Mouse (Mus musculus) heart, embryonic 12.5 days (tissue): ENCODE data around the gene Slc7a7. TPM values are rescaled to one million over a fixed set of nuclear protein-coding genes. Genes with fewer than 3 reads are reported as not detected.

Experiments
- ATAC-seq: fragments of 200-750 bp; cut with Nextera tagmentation; 2 replicates; pipeline ENCODE4 v1.8.0; 2017; ENCODE audit warnings: moderate TSS enrichment, moderate library complexity; ENCODE audit not compliant: insufficient number of reproducible peaks, low FRiP score
- H3K27ac ChIP-seq: fragments of 300-500 bp; sonication (generic); 2 replicates; pipeline ENCODE4 v1.5.1; 2016; ENCODE audit warnings: mild to moderate bottlenecking, moderate library complexity; ENCODE audit not compliant: poor library complexity, severe bottlenecking
- H3K27me3 ChIP-seq: fragments of 300-500 bp; sonication (generic); replicated peaks from 2 replicates; pipeline ENCODE4 v1.6.1; 2016; ENCODE audit warnings: mild to moderate bottlenecking, moderate library complexity
- H3K36me3 ChIP-seq: fragments of 300-500 bp; sonication (generic); 2 replicates; pipeline ENCODE4 v1.6.1; 2016; ENCODE audit warnings: mild to moderate bottlenecking, moderate library complexity
- H3K4me1 ChIP-seq: fragments of 300-500 bp; sonication (generic); replicated peaks from 2 replicates; pipeline ENCODE4 v1.6.1; 2016; ENCODE audit warnings: mild to moderate bottlenecking
- H3K4me2 ChIP-seq: fragments of 300-500 bp; sonication (generic); 2 replicates; pipeline ENCODE4 v1.6.1; 2016; ENCODE audit warnings: mild to moderate bottlenecking, moderate library complexity
- H3K4me3 ChIP-seq: fragments of 300-500 bp; sonication (generic); 2 replicates; pipeline ENCODE4 v1.5.1; 2016; ENCODE audit warnings: mild to moderate bottlenecking
- H3K9ac ChIP-seq: fragments of 300-500 bp; sonication (generic); 2 replicates; pipeline ENCODE4 v1.6.1; 2016; ENCODE audit warnings: mild to moderate bottlenecking, moderate library complexity
- H3K9me3 ChIP-seq: fragments of 300-500 bp; sonication (generic); replicated peaks from 2 replicates; pipeline ENCODE4 v1.6.1; 2016; ENCODE audit warnings: mild to moderate bottlenecking, moderate library complexity
- WGBS: fragments of 180-500 bp; shearing (Covaris S2); methylation state at CpG from one replicate; pipeline ENCODE4 v1.1.7; 2016; 5-methylcytosine and 5-hydroxymethylcytosine counted together
- polyA plus RNA-seq: library from polyadenylated mRNA; unstranded; fragments of >200 nt; fragmentation: Nextera tagmentation; extraction: Ambion mirVana; gene quantifications from 2 replicates; pipeline ENCODE4 v1.2.1, GENCODE M21; 2016

Slc7a7 gene
- polyA plus RNA-seq, 1 experiment from 2014 or later, result 8.0 TPM

DNA sequence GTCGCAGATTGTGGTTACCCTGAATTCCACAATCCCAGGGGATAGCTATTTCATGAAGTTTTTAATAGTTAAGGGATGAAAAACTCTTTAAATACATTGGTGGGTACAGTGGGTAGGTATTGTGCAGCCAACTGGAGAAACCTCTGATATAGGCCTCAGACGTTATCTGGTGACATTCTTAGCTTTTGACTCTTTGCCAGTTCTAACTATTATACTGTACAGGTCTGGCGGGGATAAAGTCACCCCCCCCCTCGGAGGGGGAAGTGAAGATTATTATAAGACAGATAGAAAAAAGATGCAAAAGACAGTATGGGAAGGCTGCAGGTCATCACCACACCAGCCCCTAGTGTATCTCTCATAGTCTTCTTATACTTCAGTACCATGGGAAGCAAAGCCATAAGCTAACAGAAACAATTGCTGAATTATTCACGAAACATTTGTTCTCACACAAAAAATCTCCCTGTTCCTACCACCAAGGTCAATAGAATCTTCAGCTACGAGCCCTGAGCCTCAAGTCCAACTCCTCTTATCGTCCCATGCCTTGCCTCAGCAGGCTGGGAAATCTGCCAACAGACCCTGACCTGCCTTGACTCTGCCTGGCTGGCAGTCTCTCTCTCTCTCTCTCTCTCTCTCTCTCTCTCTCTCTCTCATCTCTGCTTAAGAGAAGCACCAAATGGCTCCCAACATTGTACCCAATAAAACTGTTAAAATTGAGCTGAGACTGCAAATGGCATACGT is 84.0 kb downstream of the Slc7a7 start:
- 0 out of 2 replicates have a peak overlapping the region, but pooled peaks have one; percentile 19 for H3K4me2 ChIP-seq
- no peak overlapping the region for H3K9ac ChIP-seq
- peak overlapping the region; percentile 75 for H3K27ac ChIP-seq
- H3K27me3 ChIP-seq, result no peaks in the 10 kb centered on the region
- H3K4me1 ChIP-seq, result peaks cover 26% of the 10 kb centered on the region
- WGBS, result 36% methylated on average over 8 of the region's 8 CpGs
- ATAC-seq, result peak; percentile 72; the same call in 1 of the 2 replicates
- H3K4me3 ChIP-seq, result no peak overlapping the region
- no peaks in the 10 kb centered on the region for H3K9me3 ChIP-seq
- no peaks in the 10 kb centered on the region for H3K36me3 ChIP-seq

DNA sequence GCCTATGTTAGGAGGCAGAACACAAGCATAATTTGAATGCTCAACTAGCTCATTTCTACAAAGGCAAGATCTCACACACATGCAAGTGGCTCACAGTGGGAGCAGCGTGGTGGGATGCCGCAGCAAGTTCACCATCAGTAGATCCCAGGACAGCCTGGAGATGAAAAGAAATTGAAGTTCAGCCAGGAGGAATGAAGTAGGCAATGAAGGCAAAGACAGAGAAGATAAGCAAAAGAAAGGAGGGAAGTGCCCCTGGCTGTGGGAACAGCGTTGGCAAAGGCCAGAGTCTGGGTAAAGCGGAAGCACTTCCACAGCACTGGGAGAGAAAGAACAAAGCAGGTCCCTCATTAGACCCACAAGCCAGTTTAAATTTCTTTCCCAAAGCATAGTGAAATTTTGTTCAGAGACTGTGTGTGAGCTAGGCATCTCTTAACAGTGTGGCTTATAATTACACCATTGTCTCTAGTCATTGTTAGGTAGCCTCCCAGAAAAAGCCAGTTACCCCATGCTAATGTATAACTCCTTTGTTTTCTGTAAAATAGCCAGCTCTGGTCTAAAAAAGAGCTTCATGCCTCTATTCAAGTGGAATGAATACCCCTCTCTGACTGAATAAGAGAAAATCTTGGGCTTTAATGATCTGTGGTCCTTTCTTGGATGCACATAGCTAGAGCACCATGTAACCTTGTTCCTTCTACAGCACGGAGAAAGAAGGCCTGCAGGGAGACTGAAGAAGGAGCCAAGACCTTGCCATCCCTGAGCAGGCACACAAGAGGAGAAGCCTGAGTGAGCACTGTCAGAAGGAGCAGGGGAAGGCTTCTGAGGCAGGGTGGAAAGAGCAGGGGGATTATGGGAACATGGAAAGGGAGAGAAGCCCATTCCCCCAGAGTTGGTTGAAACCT is 85.2 kb downstream of the Slc7a7 start:
- H3K27me3 ChIP-seq, result no peaks in the 10 kb centered on the region
- 66% methylated on average over 5 of the region's 5 CpGs for WGBS
- no peak overlapping the region for H3K4me2 ChIP-seq
- 0 out of 2 replicates have a peak overlapping the region, but pooled peaks have one; percentile 4 for H3K27ac ChIP-seq
- no peaks in the 10 kb centered on the region for H3K36me3 ChIP-seq
- peaks cover 26% of the 10 kb centered on the region for H3K4me1 ChIP-seq
- H3K4me3 ChIP-seq, result no peak overlapping the region
- H3K9ac ChIP-seq, result 0 out of 2 replicates have a peak overlapping the region, but pooled peaks have one; percentile 12
- no peaks in the 10 kb centered on the region for H3K9me3 ChIP-seq
- ATAC-seq, result no peak

DNA sequence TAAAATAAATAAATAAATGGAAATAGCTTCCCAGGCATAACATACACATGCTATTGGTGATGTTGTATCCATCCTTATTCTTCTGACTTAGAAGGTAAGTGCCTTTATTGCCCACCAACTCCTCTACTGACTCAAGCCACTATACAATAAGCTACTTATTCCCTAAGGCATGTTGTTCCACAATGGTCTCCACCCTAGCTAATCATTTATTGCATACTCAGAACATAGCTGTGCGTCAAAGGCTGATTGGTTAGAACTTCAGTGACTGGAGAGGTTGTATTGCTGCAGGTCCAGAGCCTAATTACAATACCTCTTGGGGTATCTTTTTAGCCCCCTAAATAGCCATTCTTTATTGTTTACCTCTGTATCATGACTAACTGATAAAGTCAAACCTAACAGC is 86.4 kb downstream of the Slc7a7 start:
- Histone ChIP-seq H3K9ac (no peak overlapping the region), H3K4me2 (no peak overlapping the region), H3K27me3 (no peaks in the 10 kb centered on the region), H3K4me3 (no peak overlapping the region), H3K27ac (no peak overlapping the region), H3K36me3 (no peaks in the 10 kb centered on the region), H3K4me1 (peaks cover 26% of the 10 kb centered on the region), H3K9me3 (no peaks in the 10 kb centered on the region)
- 73% methylated on average over 1 of the region's 1 CpGs for WGBS
- no peak for ATAC-seq

DNA sequence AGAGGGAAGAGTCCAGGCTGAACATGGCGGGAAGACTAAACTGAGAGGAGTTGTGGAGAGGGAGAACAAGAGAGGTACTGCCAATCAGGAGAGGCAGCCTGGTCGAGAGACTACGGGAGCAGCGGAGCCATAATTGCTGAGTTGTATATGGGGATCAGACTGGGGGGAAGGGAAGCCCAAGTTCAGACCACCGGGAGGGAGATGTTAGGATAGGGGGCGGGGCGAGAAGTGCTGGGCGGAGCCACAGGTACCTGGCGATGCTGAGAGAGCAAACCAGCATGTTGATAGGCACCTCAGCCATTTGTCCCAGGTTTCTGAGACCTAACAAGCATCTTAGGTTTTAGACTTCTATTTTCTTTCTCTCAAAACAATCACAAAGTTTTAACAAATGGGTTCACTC is 88.4 kb downstream of the Slc7a7 start:
- no peak overlapping the region for H3K4me3 ChIP-seq
- no peaks in the 10 kb centered on the region for H3K36me3 ChIP-seq
- H3K9me3 ChIP-seq, result no peaks in the 10 kb centered on the region
- no peak overlapping the region for H3K9ac ChIP-seq
- no peak overlapping the region for H3K4me2 ChIP-seq
- peaks cover 25% of the 10 kb centered on the region for H3K4me1 ChIP-seq
- H3K27ac ChIP-seq, result no peak overlapping the region
- WGBS, result 29% methylated on average over 9 of the region's 9 CpGs
- H3K27me3 ChIP-seq, result no peaks in the 10 kb centered on the region
- no peak for ATAC-seq

GRCm38 (mm10) chr14:54328548-54328947 is 89.0 kb downstream of the Slc7a7 start:
- no peak overlapping the region for H3K9ac ChIP-seq
- H3K4me3 ChIP-seq, result no peak overlapping the region
- WGBS, result 73% methylated on average over 2 of the region's 2 CpGs
- H3K4me2 ChIP-seq, result no peak overlapping the region
- no peak for ATAC-seq
- no peak overlapping the region for H3K27ac ChIP-seq
- no peaks in the 10 kb centered on the region for H3K9me3 ChIP-seq
- H3K36me3 ChIP-seq, result no peaks in the 10 kb centered on the region
- H3K4me1 ChIP-seq, result peaks cover 19% of the 10 kb centered on the region
- H3K27me3 ChIP-seq, result no peaks in the 10 kb centered on the region

- Histone ChIP-seq H3K27ac (no peak overlapping the region), H3K9me3 (peaks cover 4% of the 10 kb centered on the region; the same call in 1 of the 2 replicates), H3K27me3 (no peaks in the 10 kb centered on the region), H3K36me3 (no peaks in the 10 kb centered on the region), H3K4me3 (no peak overlapping the region), H3K4me1 (no peaks in the 10 kb centered on the region), H3K4me2 (no peak overlapping the region), H3K9ac (no peak overlapping the region)
- ATAC-seq, result no peak
- WGBS, result 70% methylated on average over 5 of the region's 5 CpGs
Observed at GRCm38 (mm10) chr14:54324486-54324885, 93.1 kb downstream of the Slc7a7 start.

- H3K4me2 ChIP-seq, result no peak overlapping the region
- ATAC-seq, result no peak
- WGBS, result 52% methylated on average over 18 of the region's 18 CpGs
Observed at GRCm38 (mm10) chr14:54321556-54322376, 95.8 kb downstream of the Slc7a7 start.

More at GRCm38 (mm10) chr14:54321556-54322376, 95.8 kb downstream of the Slc7a7 start:
- Histone ChIP-seq H3K9me3 (peaks cover 9% of the 10 kb centered on the region; the same call in 1 of the 2 replicates), H3K4me1 (no peaks in the 10 kb centered on the region), H3K9ac (no peak overlapping the region), H3K4me3 (no peak overlapping the region), H3K27me3 (no peaks in the 10 kb centered on the region), H3K27ac (no peak overlapping the region), H3K36me3 (no peaks in the 10 kb centered on the region)

Other genes starting within 250 kb of the Slc7a7 start
- 365 and 374 TPM in 2 replicates for gene Dad1, start 163.7 kb downstream of the Slc7a7 start, polyA plus RNA-seq
- gene Abhd4, start 163.6 kb downstream of the Slc7a7 start, polyA plus RNA-seq, result 87.6 and 90.2 TPM in 2 replicates
- not detected in 2 replicates for gene Olfr49, start 132.8 kb downstream of the Slc7a7 start, polyA plus RNA-seq
- gene Oxa1l, start 56.9 kb downstream of the Slc7a7 start, polyA plus RNA-seq, result 53.3 and 57.6 TPM in 2 replicates
- 284 and 290 TPM in 2 replicates for gene Mrpl52, start 9.1 kb upstream of the Slc7a7 start, polyA plus RNA-seq
- 127 and 129 TPM in 2 replicates for gene Mmp14, start 13.8 kb upstream of the Slc7a7 start, polyA plus RNA-seq
- 50.3 and 55.8 TPM in 2 replicates for gene Lrp10, start 46.4 kb upstream of the Slc7a7 start, polyA plus RNA-seq
- 1.9 and 2.4 TPM in 2 replicates for gene Rem2, start 58.3 kb upstream of the Slc7a7 start, polyA plus RNA-seq
- gene Prmt5, start 99.7 kb upstream of the Slc7a7 start, polyA plus RNA-seq, result 63.5 and 65.0 TPM in 2 replicates
- gene Haus4, start 136.8 kb upstream of the Slc7a7 start, polyA plus RNA-seq, result 38.0 and 46.3 TPM in 2 replicates
- gene Ajuba, start 159.8 kb upstream of the Slc7a7 start, polyA plus RNA-seq, result 39.5 and 40.7 TPM in 2 replicates
- gene 4931414P19Rik, start 188.2 kb upstream of the Slc7a7 start, polyA plus RNA-seq, result 6.4 and 6.8 TPM in 2 replicates
- gene Psmb5, start 200.2 kb upstream of the Slc7a7 start, polyA plus RNA-seq, result 300 and 308 TPM in 2 replicates
- gene Psmb11, start 203.7 kb upstream of the Slc7a7 start, polyA plus RNA-seq, result not detected in 2 replicates
- not detected in 2 replicates for gene Gm17606, start 223.2 kb upstream of the Slc7a7 start, polyA plus RNA-seq
- 3.1 and 3.3 TPM in 2 replicates for gene Cdh24, start 223.6 kb upstream of the Slc7a7 start, polyA plus RNA-seq